Mouse (Mus musculus) cerebellum, postnatal 4 days (tissue): Measurements from ENCODE around the gene Arfip2.
A peak's percentile ranks its signal among the peaks of the same experiment; 100 is the strongest.

Experiments
- DNase-seq, 2 experiments: peaks; one replicate each; pipeline ENCODE4 v3.0.0; 2022; ENCODE audit warnings: low spot score in 2 of 2, mixed read lengths in 1 of 2

The Arfip2 gene

DNA sequence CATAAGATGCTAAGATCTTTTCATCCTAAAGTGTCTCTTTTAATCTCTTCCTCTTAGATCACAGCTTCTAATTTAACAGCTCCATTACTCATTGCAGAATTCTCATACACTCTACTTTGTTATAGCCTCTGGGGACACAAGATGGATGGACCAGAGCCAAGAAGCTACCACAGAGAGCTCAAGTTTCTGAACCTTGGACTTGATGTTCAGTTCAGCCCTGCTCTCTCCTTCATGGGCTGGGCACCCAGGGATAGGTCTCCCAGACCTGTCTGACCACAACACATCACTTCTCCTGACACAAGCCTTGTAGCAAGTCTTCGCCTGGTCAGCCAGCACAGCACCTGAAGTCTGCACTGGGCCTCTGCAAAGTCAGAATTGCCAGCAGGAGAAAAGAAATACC lies 25.8 kb downstream of the Arfip2 start:
- DNase-seq = no peak

DNA sequence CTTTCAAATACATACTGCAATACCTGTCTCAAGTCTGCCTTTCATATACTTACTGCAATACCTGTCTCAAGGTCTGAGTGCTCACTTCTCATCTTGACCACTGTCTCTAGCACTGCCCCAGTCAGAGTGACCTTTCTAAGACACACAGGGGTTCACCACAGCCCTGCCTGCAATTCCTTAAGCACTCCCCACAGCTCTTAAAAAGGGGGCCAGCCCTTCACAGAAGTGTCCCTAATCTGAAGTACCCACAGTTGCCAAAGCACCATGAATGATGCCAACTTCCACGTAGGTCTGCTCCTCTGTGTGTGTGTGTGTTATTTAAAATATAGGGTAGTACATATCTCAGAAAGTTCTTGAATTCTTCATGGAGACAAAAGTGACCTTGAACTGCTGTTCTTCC lies 28.4 kb downstream of the Arfip2 start:
- DNase-seq = no peak

DNA sequence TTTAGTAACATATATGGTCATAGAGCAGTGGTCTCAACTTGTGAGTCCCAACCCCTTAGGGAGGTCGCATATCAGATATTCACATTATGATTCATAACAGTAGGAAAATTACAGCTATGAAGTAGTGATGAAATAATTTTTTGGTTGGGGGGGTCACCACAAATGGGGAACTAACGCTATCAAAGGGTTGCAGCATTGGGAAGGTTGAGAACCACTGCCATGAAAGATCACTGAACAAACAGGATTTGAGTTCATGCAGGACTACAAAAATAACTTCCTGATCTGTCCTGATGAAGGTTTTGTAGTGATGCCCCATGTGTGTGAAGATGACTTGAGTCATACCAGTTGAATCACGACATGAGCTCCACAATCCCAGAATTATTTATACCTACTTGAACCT lies 31.7 kb downstream of the Arfip2 start:
- DNase-seq = no peak

GRCm38 (mm10) chr7:105602860-105603623 lies 37.2 kb downstream of the Arfip2 start:
- DNase-seq = peak in 1 of 2 experiments; percentile 70

GRCm38 (mm10) chr7:105590097-105590496 lies 50.1 kb downstream of the Arfip2 start:
- DNase-seq = no peak

DNA sequence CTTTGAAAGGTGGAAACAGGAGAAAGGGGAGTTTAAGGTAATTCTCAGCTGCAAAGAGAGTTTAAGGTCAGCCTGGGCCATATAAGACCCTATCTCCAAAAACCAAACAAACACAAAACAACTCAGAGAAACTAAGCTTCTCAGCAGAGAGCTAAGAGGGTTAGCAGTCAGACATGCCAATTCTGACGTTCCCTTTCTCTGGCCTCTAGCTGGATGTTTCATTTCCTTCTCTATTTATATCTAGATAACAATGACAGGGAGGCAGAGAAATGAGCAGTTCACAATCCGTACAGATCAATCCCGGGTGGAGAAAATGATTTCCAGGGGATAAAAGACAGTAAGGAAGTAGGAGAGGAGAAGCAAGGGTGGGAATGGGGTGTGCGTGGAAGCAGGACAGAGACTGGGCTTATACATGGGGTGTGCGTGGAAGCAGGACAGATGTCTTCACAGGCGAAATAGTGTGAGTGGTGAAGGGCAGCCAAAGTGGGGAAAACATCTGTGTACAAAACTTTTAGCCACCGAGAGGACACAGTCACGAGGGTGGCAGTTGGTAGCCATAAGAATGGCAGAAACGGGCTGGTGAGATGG lies 51.8 kb downstream of the Arfip2 start:
- DNase-seq = no peak
